Mouse (Mus musculus) brain, embryonic 14.5 days (tissue): ENCODE data around the gene Pfn5. TPM values are rescaled to one million over a fixed set of nuclear protein-coding genes. Genes with fewer than 3 reads are reported as not detected.
"Not testable (repeated sequence)": the region's sequence is repeated elsewhere in the genome, so short reads cannot be mapped to it uniquely, and the experiment has no call there.

Experiments
- DNase-seq: peaks from one replicate; pipeline ENCODE4 v3.0.0-alpha.2; 2011; ENCODE audit warnings: low read depth
- CTCF ChIP-seq: fragments of 200-500 bp; IDR thresholded peaks from 2 replicates; pipeline ENCODE4 v1.5.1; 2012; ENCODE audit warnings: inconsistent platforms, mild to moderate bottlenecking, moderate library complexity, borderline replicate concordance; ENCODE audit not compliant: insufficient read depth, insufficient read length; ENCODE audit errors: extremely low read depth
- POLR2A ChIP-seq: fragments of 200-500 bp; IDR thresholded peaks from 2 replicates; pipeline ENCODE4 v1.6.1; 2012; ENCODE audit warnings: mild to moderate bottlenecking, inconsistent platforms, borderline replicate concordance; ENCODE audit not compliant: poor library complexity, insufficient read depth, insufficient read length, severe bottlenecking; ENCODE audit errors: extremely low read depth
- polyA plus RNA-seq: library from polyadenylated mRNA; depleted of rRNA; stranded (reverse); fragments of >200 nt; gene quantifications from 2 replicates; pipeline ENCODE4 v1.2.3, GENCODE M21; 2012; rRNA removed

Pfn5 gene
- not detected in 2 replicates for polyA plus RNA-seq

- DNase-seq = no peak
- no peak for TF ChIP-seq POLR2A
- TF ChIP-seq CTCF = no peak
Observed at GRCm38 (mm10) chrX:95557887-95558286, at the start of gene Pfn5, which contains the start of gene Asb12. Gene Pfn5, plus strand, starts transcription at chrX:95558104. Gene Asb12, minus strand, starts transcription at chrX:95557987.

GRCm38 (mm10) chrX:95523883-95524282 lies 34.0 kb upstream of the Pfn5 start:
- TF ChIP-seq POLR2A (no peak), CTCF (no peak)
- no peak for DNase-seq

GRCm38 (mm10) chrX:95525166-95525565 lies 32.7 kb upstream of the Pfn5 start:
- no peak for TF ChIP-seq CTCF
- no peak for TF ChIP-seq POLR2A
- DNase-seq = no peak

- DNase-seq = not testable (repeated sequence)
Observed at GRCm38 (mm10) chrX:95535493-95535892, 22.4 kb upstream of the Pfn5 start.

GRCm38 (mm10) chrX:95554321-95554720 lies 3.6 kb upstream of the Pfn5 start:
- TF ChIP-seq CTCF = no peak
- TF ChIP-seq POLR2A = no peak
- DNase-seq = no peak

GRCm38 (mm10) chrX:95600609-95601008 lies 42.7 kb downstream of the Pfn5 start:
- no peak for DNase-seq
- TF ChIP-seq CTCF = no peak

Other genes starting within 250 kb of the Pfn5 start
- gene Amer1, start 113.2 kb upstream of the Pfn5 start, polyA plus RNA-seq = 8.0 and 11.4 TPM in 2 replicates
- 0.32 and 0.33 TPM in 2 replicates for gene Asb12, start 117 bp upstream of the Pfn5 start, polyA plus RNA-seq
- 58.8 and 64.9 TPM in 2 replicates for gene Zc4h2, start 100.4 kb downstream of the Pfn5 start, polyA plus RNA-seq
- 2.0 and 2.9 TPM in 2 replicates for gene Zc3h12b, start 153.6 kb downstream of the Pfn5 start, polyA plus RNA-seq